Mouse (Mus musculus): ENCODE results near the gene Ankrd55.

Ankrd55 gene

GRCm38 (mm10) chr13:112288225-112289178 is at the start of gene Ankrd55:
TSS of gene Ankrd55 (plus strand) at chr13:112288451.
- peak; percentile 25 to 42 for DNase-seq

- DNase-seq, result no peak
Observed at GRCm38 (mm10) chr13:112239239-112239638, 49.0 kb upstream of the Ankrd55 start.

GRCm38 (mm10) chr13:112241431-112241830 is 46.8 kb upstream of the Ankrd55 start:
- no peak for DNase-seq

- DNase-seq, result no peak
Observed at GRCm38 (mm10) chr13:112245131-112245530, 43.1 kb upstream of the Ankrd55 start.

GRCm38 (mm10) chr13:112251433-112251832 is 36.8 kb upstream of the Ankrd55 start:
- no peak for DNase-seq

- no peak for DNase-seq
Observed at GRCm38 (mm10) chr13:112252012-112252411, 36.2 kb upstream of the Ankrd55 start.

GRCm38 (mm10) chr13:112252991-112253620 is 35.1 kb upstream of the Ankrd55 start:
- no peak for DNase-seq

- DNase-seq, result no peak
Observed at GRCm38 (mm10) chr13:112254116-112254515, 34.1 kb upstream of the Ankrd55 start.

- no peak for DNase-seq
Observed at GRCm38 (mm10) chr13:112255862-112256261, 32.4 kb upstream of the Ankrd55 start.

GRCm38 (mm10) chr13:112258478-112258877 is 29.8 kb upstream of the Ankrd55 start:
- DNase-seq, result no peak

GRCm38 (mm10) chr13:112259398-112259797 is 28.9 kb upstream of the Ankrd55 start:
- DNase-seq, result peak; percentile 50 to 70

- DNase-seq, result peak in 1 of 2 experiments; percentile 17
Observed at GRCm38 (mm10) chr13:112264666-112265065, 23.6 kb upstream of the Ankrd55 start.

- no peak for DNase-seq
Observed at GRCm38 (mm10) chr13:112271901-112272537, 16.2 kb upstream of the Ankrd55 start.

- DNase-seq, result no peak
Observed at GRCm38 (mm10) chr13:112274636-112275035, 13.6 kb upstream of the Ankrd55 start.

- no peak for DNase-seq
Observed at GRCm38 (mm10) chr13:112275951-112276350, 12.3 kb upstream of the Ankrd55 start.

- no peak for DNase-seq
Observed at GRCm38 (mm10) chr13:112277544-112277943, 10.7 kb upstream of the Ankrd55 start.

GRCm38 (mm10) chr13:112278251-112278650 is 10.0 kb upstream of the Ankrd55 start:
- DNase-seq, result no peak

GRCm38 (mm10) chr13:112287135-112287534 is 1.1 kb upstream of the Ankrd55 start:
- no peak for DNase-seq

GRCm38 (mm10) chr13:112287571-112288224 is 553 bp upstream of the Ankrd55 start:
- DNase-seq, result no peak

- DNase-seq, result no peak
Observed at GRCm38 (mm10) chr13:112289338-112289737, 1.1 kb downstream of the Ankrd55 start.

- no peak for DNase-seq
Observed at GRCm38 (mm10) chr13:112289981-112290380, 1.7 kb downstream of the Ankrd55 start.

- DNase-seq, result no peak
Observed at GRCm38 (mm10) chr13:112292489-112292888, 4.2 kb downstream of the Ankrd55 start.

GRCm38 (mm10) chr13:112293092-112293491 is 4.8 kb downstream of the Ankrd55 start:
- DNase-seq, result no peak

All from spleen, adult 18-20 months (tissue).